Mouse (Mus musculus) liver, adult 2 months (tissue): Measurements from ENCODE around the gene Themis. TPM values are rescaled to one million over a fixed set of nuclear protein-coding genes. Genes with fewer than 3 reads are reported as not detected.

Source experiments
- DNase-seq: peaks from one replicate; pipeline ENCODE4 v3.0.0-alpha.2; 2011; ENCODE audit warnings: low read depth, low spot score; ENCODE audit errors: extremely low read depth
- H3K27ac ChIP-seq: fragments of 200-500 bp; replicated peaks from 2 replicates; pipeline ENCODE4 v1.5.1; 2012; ENCODE audit warnings: low read depth, mild to moderate bottlenecking, control low read depth, inconsistent platforms, low read length; ENCODE audit not compliant: insufficient read depth
- H3K27me3 ChIP-seq: fragments of 200-500 bp; 2 replicates; pipeline ENCODE4 v1.6.1; 2012; ENCODE audit warnings: mild to moderate bottlenecking, moderate library complexity, low read length, inconsistent platforms; ENCODE audit not compliant: control insufficient read depth, insufficient read depth
- H3K36me3 ChIP-seq: fragments of 200-500 bp; 2 replicates; pipeline ENCODE4 v1.6.1; 2012; ENCODE audit warnings: low read length, inconsistent platforms; ENCODE audit not compliant: control insufficient read depth, insufficient read depth
- H3K4me1 ChIP-seq: fragments of 200-500 bp; 2 replicates; pipeline ENCODE4 v1.6.1; 2011; ENCODE audit warnings: low read length; ENCODE audit not compliant: control insufficient read depth, insufficient read depth
- H3K4me3 ChIP-seq: fragments of 200-500 bp; 2 replicates; pipeline ENCODE4 v1.5.1; 2011; ENCODE audit warnings: low read depth, mild to moderate bottlenecking, control low read depth, low read length, moderate library complexity; ENCODE audit not compliant: insufficient read depth
- H3K79me2 ChIP-seq: fragments of 200-500 bp; 2 replicates; pipeline ENCODE4 v1.6.1; 2012; ENCODE audit warnings: inconsistent platforms, mild to moderate bottlenecking, low read length, moderate library complexity; ENCODE audit not compliant: control insufficient read depth, insufficient read depth
- H3K9ac ChIP-seq: fragments of 200-500 bp; 2 replicates; pipeline ENCODE4 v1.6.1; 2012; ENCODE audit warnings: low read depth, mild to moderate bottlenecking, control low read depth, inconsistent platforms, low read length
- CTCF ChIP-seq: fragments of 200-500 bp; IDR thresholded peaks from 2 replicates; pipeline ENCODE4 v1.5.1; 2011; ENCODE audit warnings: low read depth, low read length, control low read depth
- POLR2A ChIP-seq: fragments of 200-500 bp; IDR thresholded peaks from 2 replicates; pipeline ENCODE4 v1.6.1; 2011; ENCODE audit warnings: low read length, control low read depth; ENCODE audit not compliant: insufficient read depth; ENCODE audit errors: extremely low read depth
- WGBS: fragments of 180-500 bp; shearing (Covaris S2); methylation state at CpG from one replicate; pipeline ENCODE4 v1.1.7; 2018; 5-methylcytosine and 5-hydroxymethylcytosine counted together
- polyA plus RNA-seq: library from polyadenylated mRNA; depleted of rRNA; stranded (reverse); fragments of >200 nt; gene quantifications from 2 replicates; pipeline ENCODE4 v1.2.3, GENCODE M21; 2012
- total RNA-seq: library from RNA; depleted of rRNA; stranded (reverse); fragments of >200 nt; gene quantifications from 2 replicates; pipeline ENCODE4 v1.2.3, GENCODE M21; 2014

Gene Themis
- total and polyA plus RNA-seq, 2 experiments = 0.46 TPM; not detected in 1

DNA sequence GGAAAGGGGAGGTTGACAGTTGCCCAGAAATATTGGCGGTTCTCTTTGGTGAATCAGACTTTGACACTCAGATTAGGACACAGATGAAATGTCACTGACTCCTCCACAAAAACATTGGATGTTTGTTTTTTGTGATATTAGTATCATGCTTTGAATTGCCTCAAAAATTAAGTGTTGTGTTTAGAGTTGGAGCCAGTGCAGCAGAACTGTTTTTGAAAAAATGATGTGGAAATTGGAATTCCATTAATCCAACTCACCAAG lies 18.3 kb upstream of the Themis start:
- Histone ChIP-seq H3K36me3 (no peaks in the 10 kb centered on the region), H3K4me3 (no peak overlapping the region), H3K79me2 (no peaks in the 10 kb centered on the region), H3K27ac (no peak overlapping the region), H3K4me1 (peaks cover 25% of the 10 kb centered on the region), H3K27me3 (no peaks in the 10 kb centered on the region), H3K9ac (no peak overlapping the region)
- TF ChIP-seq POLR2A = no peak
- TF ChIP-seq CTCF = no peak
- peak; percentile 96 for DNase-seq
- 9% methylated on average over 1 of the region's 1 CpGs for WGBS

DNA sequence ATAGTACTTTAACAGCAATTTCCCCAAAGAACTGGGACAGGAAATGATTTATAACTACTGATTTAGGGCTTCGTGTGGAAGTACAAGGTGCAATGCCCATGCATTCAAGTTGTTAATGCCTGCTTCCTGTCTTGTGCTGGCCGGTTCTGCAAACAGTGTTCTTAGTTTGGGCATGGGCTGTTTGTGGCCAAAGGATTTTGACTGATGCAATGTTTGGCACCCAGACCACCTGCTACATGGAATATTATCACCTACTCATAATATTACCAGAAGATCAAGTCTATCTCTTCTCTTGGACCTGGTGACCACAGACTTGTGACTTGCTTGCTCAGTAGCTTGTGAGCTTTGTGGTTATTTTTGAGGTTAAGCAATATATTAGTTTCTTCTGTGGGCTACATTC lies 16.2 kb upstream of the Themis start:
- 79% methylated on average over 2 of the region's 2 CpGs for WGBS
- TF ChIP-seq CTCF (no peak), POLR2A (no peak)

GRCm38 (mm10) chr10:28654733-28655132 lies 13.4 kb upstream of the Themis start:
- H3K4me3 ChIP-seq = no peak overlapping the region
- no peak for DNase-seq
- TF ChIP-seq POLR2A (no peak), CTCF (no peak)
- H3K36me3 ChIP-seq = no peaks in the 10 kb centered on the region
- H3K4me1 ChIP-seq = peaks cover 8% of the 10 kb centered on the region; the same call in 1 of the 2 replicates
- H3K9ac ChIP-seq = no peak overlapping the region
- no peak overlapping the region for H3K27ac ChIP-seq
- H3K79me2 ChIP-seq = no peaks in the 10 kb centered on the region
- H3K27me3 ChIP-seq = no peaks in the 10 kb centered on the region

More for the DNA sequence above, 16.2 kb upstream of the Themis start:
- no peak for DNase-seq
- Histone ChIP-seq H3K27me3 (no peaks in the 10 kb centered on the region), H3K9ac (no peak overlapping the region), H3K4me1 (peaks cover 25% of the 10 kb centered on the region), H3K27ac (no peak overlapping the region), H3K4me3 (no peak overlapping the region), H3K79me2 (no peaks in the 10 kb centered on the region), H3K36me3 (no peaks in the 10 kb centered on the region)

DNA sequence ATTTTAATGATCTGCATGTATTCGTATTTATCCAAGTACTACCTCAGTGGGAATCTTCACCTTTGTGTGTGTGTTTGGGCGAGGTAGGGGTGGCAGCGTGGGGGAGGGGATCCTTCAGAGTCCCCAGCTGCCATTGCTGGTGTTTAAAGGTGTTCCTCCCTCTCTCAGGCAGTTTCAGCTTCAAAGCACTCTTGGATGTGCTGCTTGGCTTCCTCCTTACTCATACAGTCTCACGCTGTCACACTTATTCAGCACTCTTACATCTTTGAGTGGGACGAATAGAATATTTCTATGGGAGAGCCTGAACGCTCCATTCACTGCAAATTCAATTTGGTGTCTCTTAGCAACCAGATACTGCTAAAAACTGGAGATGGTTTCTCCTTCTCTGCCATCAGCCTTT lies 3.0 kb upstream of the Themis start:
- H3K4me1 ChIP-seq = no peaks in the 10 kb centered on the region
- WGBS = 75% methylated on average over 6 of the region's 6 CpGs
- no peak for TF ChIP-seq CTCF
- no peak for TF ChIP-seq POLR2A
- H3K36me3 ChIP-seq = no peaks in the 10 kb centered on the region
- no peak overlapping the region for H3K27ac ChIP-seq
- no peaks in the 10 kb centered on the region for H3K27me3 ChIP-seq
- H3K79me2 ChIP-seq = no peaks in the 10 kb centered on the region
- no peak overlapping the region for H3K9ac ChIP-seq
- no peak for DNase-seq
- no peak overlapping the region for H3K4me3 ChIP-seq

- no peaks in the 10 kb centered on the region for H3K4me1 ChIP-seq
- H3K27me3 ChIP-seq = no peaks in the 10 kb centered on the region
- no peaks in the 10 kb centered on the region for H3K79me2 ChIP-seq
- H3K36me3 ChIP-seq = no peaks in the 10 kb centered on the region
- H3K9ac ChIP-seq = no peak overlapping the region
- H3K4me3 ChIP-seq = no peak overlapping the region
- DNase-seq = no peak
- no peak for TF ChIP-seq CTCF
- no peak for TF ChIP-seq POLR2A
- no peak overlapping the region for H3K27ac ChIP-seq
- WGBS = 87% methylated on average over 3 of the region's 3 CpGs
Measured at GRCm38 (mm10) chr10:28673931-28674330, 5.8 kb downstream of the Themis start.

GRCm38 (mm10) chr10:28675337-28675736 lies 7.2 kb downstream of the Themis start:
- no peaks in the 10 kb centered on the region for H3K4me1 ChIP-seq
- no peaks in the 10 kb centered on the region for H3K27me3 ChIP-seq
- H3K4me3 ChIP-seq = no peak overlapping the region
- DNase-seq = peak; percentile 34
- no peak overlapping the region for H3K27ac ChIP-seq
- no peaks in the 10 kb centered on the region for H3K79me2 ChIP-seq
- WGBS = 85% methylated on average over 2 of the region's 2 CpGs
- H3K9ac ChIP-seq = no peak overlapping the region
- H3K36me3 ChIP-seq = no peaks in the 10 kb centered on the region
- no peak for TF ChIP-seq CTCF
